Mouse (Mus musculus): ENCODE results near the gene Gm8369.
"Not testable (repeated sequence)": the region's sequence is repeated elsewhere in the genome, so short reads cannot be mapped to it uniquely, and the experiment has no call there.

Gene Gm8369

GRCm38 (mm10) chr19:11513458-11513857, 27.7 kb downstream of the Gm8369 start:
- in situ Hi-C loops (cut with MboI, MseI): no loop called here

- in situ Hi-C loops (cut with MboI, MseI): no loop called here
Observed at GRCm38 (mm10) chr19:11516246-11516645, 30.5 kb downstream of the Gm8369 start, which contains the start of gene Ms4a6b. Gene Ms4a6b (plus strand): TSS chr19:11516512.

GRCm38 (mm10) chr19:11516845-11517244, 31.1 kb downstream of the Gm8369 start:
- in situ Hi-C loops (cut with MboI, MseI): no loop called here

- in situ Hi-C loops (cut with MboI, MseI): not testable (repeated sequence)
Observed at GRCm38 (mm10) chr19:11517373-11517772, 31.6 kb downstream of the Gm8369 start.

GRCm38 (mm10) chr19:11518356-11518755, 32.6 kb downstream of the Gm8369 start:
- in situ Hi-C loops (cut with MboI, MseI): not testable (repeated sequence)

GRCm38 (mm10) chr19:11520146-11520545, 34.4 kb downstream of the Gm8369 start:
- in situ Hi-C loops (cut with MboI, MseI): loop anchor here (10.0 kb wide), 1 partner anchor 1205 kb away; no protein-coding TSS in a partner anchor

GRCm38 (mm10) chr19:11533421-11533820, 47.7 kb downstream of the Gm8369 start:
- in situ Hi-C loops (cut with MboI, MseI): loop anchor here (10.0 kb wide), 1 partner anchor 179 kb away; no protein-coding TSS in a partner anchor

- in situ Hi-C loops (cut with MboI, MseI): loop anchor here (10.0 kb wide), 1 partner anchor 179 kb away; no protein-coding TSS in a partner anchor
Observed at GRCm38 (mm10) chr19:11533888-11534445, 48.2 kb downstream of the Gm8369 start.

GRCm38 (mm10) chr19:11536593-11536992, 50.9 kb downstream of the Gm8369 start, which contains the start of gene Ms4a4d:
Gene Ms4a4d (plus strand): TSS chr19:11536801.
- in situ Hi-C loops (cut with MboI, MseI): loop anchor here (10.0 kb wide), 1 partner anchor 182 kb away; no protein-coding TSS in a partner anchor

- in situ Hi-C loops (cut with MboI, MseI): loop anchor here (10.0 kb wide), 1 partner anchor 183 kb away; no protein-coding TSS in a partner anchor
Observed at GRCm38 (mm10) chr19:11537336-11537735, 51.6 kb downstream of the Gm8369 start.

- in situ Hi-C loops (cut with MboI, MseI): loop anchor here (5.0 kb wide), 1 partner anchor 42 kb away; no protein-coding TSS in a partner anchor
Observed at GRCm38 (mm10) chr19:11540166-11540821, 54.6 kb downstream of the Gm8369 start.

GRCm38 (mm10) chr19:11544383-11544782, 58.6 kb downstream of the Gm8369 start:
- in situ Hi-C loops (cut with MboI, MseI): loop anchor here (5.0 kb wide), 1 partner anchor 38 kb away; no protein-coding TSS in a partner anchor

GRCm38 (mm10) chr19:11547911-11548310, 62.2 kb downstream of the Gm8369 start:
- in situ Hi-C loops (cut with MboI, MseI): no loop called here

- in situ Hi-C loops (cut with MboI, MseI): no loop called here
Observed at GRCm38 (mm10) chr19:11554726-11555125, 69.0 kb downstream of the Gm8369 start.

GRCm38 (mm10) chr19:11559560-11559959, 73.8 kb downstream of the Gm8369 start:
- in situ Hi-C loops (cut with MboI, MseI): not testable (repeated sequence)

Measured in T-helper 2 cell (primary cell).